Mouse (Mus musculus) neural tube, embryonic 12.5 days (tissue): ENCODE measurements around the gene Gstz1. TPM values are rescaled to one million over a fixed set of nuclear protein-coding genes. Genes with fewer than 3 reads are reported as not detected.

Experiments
- ATAC-seq: fragments of 200-750 bp; cut with Nextera tagmentation; 2 replicates; pipeline ENCODE4 v1.8.0; 2017; ENCODE audit warnings: low read depth, mild to moderate bottlenecking, moderate TSS enrichment, moderate library complexity; ENCODE audit not compliant: low FRiP score
- H3K27ac ChIP-seq: fragments of 300-500 bp; sonication (generic); 2 replicates; pipeline ENCODE4 v1.5.1; 2016
- H3K27me3 ChIP-seq: fragments of 300-500 bp; sonication (generic); replicated peaks from 2 replicates; pipeline ENCODE4 v1.6.1; 2016; ENCODE audit warnings: mild to moderate bottlenecking
- H3K36me3 ChIP-seq: fragments of 300-500 bp; sonication (generic); 2 replicates; pipeline ENCODE4 v1.6.1; 2016; ENCODE audit warnings: mild to moderate bottlenecking
- H3K4me1 ChIP-seq: fragments of 300-500 bp; sonication (generic); 2 replicates; pipeline ENCODE4 v1.6.1; 2016
- H3K4me2 ChIP-seq: fragments of 300-500 bp; sonication (generic); replicated peaks from 2 replicates; pipeline ENCODE4 v1.6.1; 2016; ENCODE audit warnings: mild to moderate bottlenecking
- H3K4me3 ChIP-seq: fragments of 300-500 bp; sonication (generic); 2 replicates; pipeline ENCODE4 v1.5.1; 2016
- H3K9ac ChIP-seq: fragments of 300-500 bp; sonication (generic); 2 replicates; pipeline ENCODE4 v1.6.1; 2016; ENCODE audit warnings: mild to moderate bottlenecking
- H3K9me3 ChIP-seq: fragments of 300-500 bp; sonication (generic); 2 replicates; pipeline ENCODE4 v1.6.1; 2016; ENCODE audit warnings: mild to moderate bottlenecking
- WGBS: fragments of 180-500 bp; shearing (Covaris S2); methylation state at CpG from one replicate; pipeline ENCODE4 v1.1.7; 2016; 5-methylcytosine and 5-hydroxymethylcytosine counted together
- polyA plus RNA-seq: library from polyadenylated mRNA; unstranded; fragments of >200 nt; fragmentation: Nextera tagmentation; extraction: Ambion mirVana; gene quantifications from 2 replicates; pipeline ENCODE4 v1.2.1, GENCODE M21; 2016

Gstz1 gene
- polyA plus RNA-seq, 1 experiment from 2014 or later, result 29.7 TPM

DNA sequence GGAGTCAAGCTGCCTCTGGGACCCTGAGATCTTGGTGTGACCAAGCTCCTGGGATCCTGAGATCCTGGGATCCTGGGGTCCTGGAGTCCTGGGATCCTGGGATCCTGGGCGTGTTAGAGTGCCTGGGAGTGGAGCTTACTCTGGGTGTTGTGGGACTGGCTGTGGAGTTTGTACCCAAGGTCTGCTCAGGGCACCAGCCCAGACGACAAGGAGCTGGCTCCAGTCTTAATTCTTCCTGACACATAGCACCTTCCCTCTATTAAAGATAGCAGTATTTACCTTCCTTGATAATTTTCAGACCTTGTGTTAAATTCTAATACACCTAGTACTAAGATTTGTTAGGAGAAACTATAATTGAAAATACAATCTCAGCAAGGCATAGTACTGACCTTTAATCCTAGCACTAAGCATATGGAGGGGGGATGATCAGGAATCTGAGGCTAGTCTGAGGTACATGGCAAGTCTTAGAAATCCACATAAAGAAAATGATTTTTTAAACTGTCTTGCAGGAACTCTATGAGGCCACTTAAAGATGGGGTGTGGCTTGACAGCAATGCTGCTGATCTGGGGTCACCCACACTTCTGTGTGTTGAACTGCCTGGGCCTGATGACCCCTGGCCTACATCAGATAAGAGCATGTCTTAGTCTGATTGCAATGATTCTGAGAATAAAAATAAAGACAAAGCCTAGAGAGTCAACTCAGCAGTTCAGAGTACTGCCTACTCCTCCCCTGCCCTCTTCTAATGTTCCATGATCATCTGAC lies 66.1 kb downstream of the Gstz1 start:
- H3K36me3 ChIP-seq, result no peaks in the 10 kb centered on the region
- H3K27me3 ChIP-seq, result no peaks in the 10 kb centered on the region
- no peak overlapping the region for H3K4me2 ChIP-seq
- H3K4me3 ChIP-seq, result no peak overlapping the region
- H3K27ac ChIP-seq, result no peak overlapping the region
- no peak for ATAC-seq
- WGBS, result 63% methylated on average over 2 of the region's 2 CpGs
- no peak overlapping the region for H3K9ac ChIP-seq
- no peaks in the 10 kb centered on the region for H3K4me1 ChIP-seq
- H3K9me3 ChIP-seq, result no peaks in the 10 kb centered on the region

Other genes starting within 250 kb of the Gstz1 start
- 41.5 and 43.0 TPM in 2 replicates for gene Cipc, start 200.1 kb upstream of the Gstz1 start, polyA plus RNA-seq
- gene Zdhhc22, start 156.7 kb upstream of the Gstz1 start, polyA plus RNA-seq, result 7.4 and 9.7 TPM in 2 replicates
- gene Tmem63c, start 125.8 kb upstream of the Gstz1 start, polyA plus RNA-seq, result 2.7 and 2.8 TPM in 2 replicates
- 0.49 and 0.60 TPM in 2 replicates for gene Ngb, start 44.6 kb upstream of the Gstz1 start, polyA plus RNA-seq
- 12.5 and 13.2 TPM in 2 replicates for gene Pomt2, start 803 bp downstream of the Gstz1 start, polyA plus RNA-seq
- 1.8 and 2.4 TPM in 2 replicates for gene Samd15, start 52.6 kb downstream of the Gstz1 start, polyA plus RNA-seq
- gene Tmed8, start 53.3 kb downstream of the Gstz1 start, polyA plus RNA-seq, result 4.4 and 4.9 TPM in 2 replicates
- 1.6 and 1.9 TPM in 2 replicates for gene Noxred1, start 91.6 kb downstream of the Gstz1 start, polyA plus RNA-seq
- 62.0 and 62.8 TPM in 2 replicates for gene Vipas39, start 119.1 kb downstream of the Gstz1 start, polyA plus RNA-seq
- 196 and 197 TPM in 2 replicates for gene Ahsa1, start 119.3 kb downstream of the Gstz1 start, polyA plus RNA-seq
- 0.32 and 0.54 TPM in 2 replicates for gene Ism2, start 152.5 kb downstream of the Gstz1 start, polyA plus RNA-seq
- 65.0 and 66.3 TPM in 2 replicates for gene Sptlc2, start 241.2 kb downstream of the Gstz1 start, polyA plus RNA-seq